Mouse (Mus musculus): ENCODE data around the gene Col5a3. TPM values are rescaled to one million over a fixed set of nuclear protein-coding genes. Genes with fewer than 3 reads are reported as not detected.

Col5a3 gene
- total RNA-seq, 1 experiment: 2.3 TPM

- H3K4me3 ChIP-seq (ENCODE audit: insufficient read depth in 1 of 2, low read depth in 1 of 2, low read length in 2 of 2, poor library complexity in 1 of 2, severe bottlenecking in 1 of 2): no peak overlapping the region
- DNase-seq (ENCODE audit: low read depth, low spot score): no peak
- TF ChIP-seq CHD2 (IDR thresholded peaks at IDR 0.05; ENCODE audit: low read depth, low read length) (no peak), ZNF384 (IDR thresholded peaks at IDR 0.05; ENCODE audit: low read depth, low read length) (no peak), HCFC1 (IDR thresholded peaks at IDR 0.05; ENCODE audit: borderline replicate concordance, insufficient read depth, low read length) (no peak), ZC3H11A (IDR thresholded peaks at IDR 0.05; ENCODE audit: borderline replicate concordance, low read depth, low read length) (no peak), MAFK (IDR thresholded peaks at IDR 0.05; ENCODE audit: insufficient read depth, low read depth, low read length) (no peak)
- H3K4me1 ChIP-seq (ENCODE audit: control insufficient read depth in 2 of 2, insufficient read depth in 2 of 2, low read length in 2 of 2, poor library complexity in 1 of 2): peaks cover 0 to 4% of the 10 kb centered on the region in 2 experiments; a peak in 2 of 4 replicates
- H3K36me3 ChIP-seq (ENCODE audit: control insufficient read depth, insufficient read depth, low read length, poor library complexity, severe bottlenecking): no peaks in the 10 kb centered on the region
- in situ Hi-C loops (cut with MboI; ENCODE audit: low sequenced_read_pairs in 2 of 2, unreplicated experiment in 2 of 2): no loop called here
- H3K9me3 ChIP-seq (ENCODE audit: control insufficient read depth, insufficient read depth, low read depth, low read length): no peaks in the 10 kb centered on the region
- H3K9ac ChIP-seq (ENCODE audit: insufficient read depth, low read depth, low read length, poor library complexity, severe bottlenecking): no peak overlapping the region
- H3K27ac ChIP-seq (ENCODE audit: insufficient read depth, low read depth, low read length, poor library complexity, severe bottlenecking): no peak overlapping the region
Observed at GRCm38 (mm10) chr9:20789651-20790050, 25.2 kb downstream of the Col5a3 start.

- peak; percentile 20 for DNase-seq (ENCODE audit: low read depth, low spot score)
- Histone ChIP-seq H3K9ac (ENCODE audit: insufficient read depth, low read depth, low read length, poor library complexity, severe bottlenecking) (no peak overlapping the region), H3K4me3 (ENCODE audit: insufficient read depth in 1 of 2, low read depth in 1 of 2, low read length in 2 of 2, poor library complexity in 1 of 2, severe bottlenecking in 1 of 2) (no peak overlapping the region), H3K4me1 (ENCODE audit: control insufficient read depth in 2 of 2, insufficient read depth in 2 of 2, low read length in 2 of 2, poor library complexity in 1 of 2) (no peaks in the 10 kb centered on the region; a peak in 1 of 4 replicates), H3K9me3 (ENCODE audit: control insufficient read depth, insufficient read depth, low read depth, low read length) (no peaks in the 10 kb centered on the region), H3K27ac (ENCODE audit: insufficient read depth, low read depth, low read length, poor library complexity, severe bottlenecking) (no peak overlapping the region), H3K36me3 (ENCODE audit: control insufficient read depth, insufficient read depth, low read length, poor library complexity, severe bottlenecking) (no peaks in the 10 kb centered on the region)
- in situ Hi-C loops (cut with MboI; ENCODE audit: low sequenced_read_pairs in 2 of 2, unreplicated experiment in 2 of 2): no loop called here
- no peak for TF ChIP-seq CHD2 (IDR thresholded peaks at IDR 0.05; ENCODE audit: low read depth, low read length)
- no peak for TF ChIP-seq HCFC1 (IDR thresholded peaks at IDR 0.05; ENCODE audit: borderline replicate concordance, insufficient read depth, low read length)
- TF ChIP-seq ZNF384 (IDR thresholded peaks at IDR 0.05; ENCODE audit: low read depth, low read length): no peak
- no peak for TF ChIP-seq ZC3H11A (IDR thresholded peaks at IDR 0.05; ENCODE audit: borderline replicate concordance, low read depth, low read length)
- TF ChIP-seq MAFK (IDR thresholded peaks at IDR 0.05; ENCODE audit: insufficient read depth, low read depth, low read length): no peak
Observed at GRCm38 (mm10) chr9:20787992-20788391, 26.9 kb downstream of the Col5a3 start.

- no peak overlapping the region for H3K9ac ChIP-seq (ENCODE audit: insufficient read depth, low read depth, low read length, poor library complexity, severe bottlenecking)
- H3K4me3 ChIP-seq (ENCODE audit: insufficient read depth in 1 of 2, low read depth in 1 of 2, low read length in 2 of 2, poor library complexity in 1 of 2, severe bottlenecking in 1 of 2): no peak overlapping the region
- no peaks in the 10 kb centered on the region for H3K9me3 ChIP-seq (ENCODE audit: control insufficient read depth, insufficient read depth, low read depth, low read length)
- DNase-seq (ENCODE audit: low read depth, low spot score): no peak
- H3K36me3 ChIP-seq (ENCODE audit: control insufficient read depth, insufficient read depth, low read length, poor library complexity, severe bottlenecking): no peaks in the 10 kb centered on the region
- no peaks in the 10 kb centered on the region for H3K4me1 ChIP-seq (ENCODE audit: control insufficient read depth in 2 of 2, insufficient read depth in 2 of 2, low read length in 2 of 2, poor library complexity in 1 of 2)
- in situ Hi-C loops (cut with MboI; ENCODE audit: low sequenced_read_pairs in 2 of 2, unreplicated experiment in 2 of 2): no loop called here
- TF ChIP-seq CHD2 (IDR thresholded peaks at IDR 0.05; ENCODE audit: low read depth, low read length): no peak
- no peak overlapping the region for H3K27ac ChIP-seq (ENCODE audit: insufficient read depth, low read depth, low read length, poor library complexity, severe bottlenecking)
Observed at GRCm38 (mm10) chr9:20785055-20785454, 29.8 kb downstream of the Col5a3 start.

GRCm38 (mm10) chr9:20781286-20781685 is 33.6 kb downstream of the Col5a3 start:
- Histone ChIP-seq H3K4me3 (ENCODE audit: insufficient read depth in 1 of 2, low read depth in 1 of 2, low read length in 2 of 2, poor library complexity in 1 of 2, severe bottlenecking in 1 of 2) (no peak overlapping the region), H3K36me3 (ENCODE audit: control insufficient read depth, insufficient read depth, low read length, poor library complexity, severe bottlenecking) (no peaks in the 10 kb centered on the region), H3K9me3 (ENCODE audit: control insufficient read depth, insufficient read depth, low read depth, low read length) (no peaks in the 10 kb centered on the region), H3K27ac (ENCODE audit: insufficient read depth, low read depth, low read length, poor library complexity, severe bottlenecking) (no peak overlapping the region), H3K4me1 (ENCODE audit: control insufficient read depth in 2 of 2, insufficient read depth in 2 of 2, low read length in 2 of 2, poor library complexity in 1 of 2) (no peaks in the 10 kb centered on the region), H3K9ac (ENCODE audit: insufficient read depth, low read depth, low read length, poor library complexity, severe bottlenecking) (no peak overlapping the region)
- no peak for DNase-seq (ENCODE audit: low read depth, low spot score)
- in situ Hi-C loops (cut with MboI; ENCODE audit: low sequenced_read_pairs in 2 of 2, unreplicated experiment in 2 of 2): no loop called here
- TF ChIP-seq MAFK (IDR thresholded peaks at IDR 0.05; ENCODE audit: insufficient read depth, low read depth, low read length): no peak
- TF ChIP-seq ZC3H11A (IDR thresholded peaks at IDR 0.05; ENCODE audit: borderline replicate concordance, low read depth, low read length): no peak
- TF ChIP-seq CHD2 (IDR thresholded peaks at IDR 0.05; ENCODE audit: low read depth, low read length): no peak
- no peak for TF ChIP-seq ZNF384 (IDR thresholded peaks at IDR 0.05; ENCODE audit: low read depth, low read length)
- TF ChIP-seq HCFC1 (IDR thresholded peaks at IDR 0.05; ENCODE audit: borderline replicate concordance, insufficient read depth, low read length): no peak

GRCm38 (mm10) chr9:20765274-20765673 is 49.6 kb downstream of the Col5a3 start:
- Histone ChIP-seq H3K9me3 (ENCODE audit: control insufficient read depth, insufficient read depth, low read depth, low read length) (no peaks in the 10 kb centered on the region), H3K9ac (ENCODE audit: insufficient read depth, low read depth, low read length, poor library complexity, severe bottlenecking) (no peak overlapping the region), H3K27ac (ENCODE audit: insufficient read depth, low read depth, low read length, poor library complexity, severe bottlenecking) (no peak overlapping the region), H3K4me1 (ENCODE audit: control insufficient read depth in 2 of 2, insufficient read depth in 2 of 2, low read length in 2 of 2, poor library complexity in 1 of 2) (peaks cover 0 to 5% of the 10 kb centered on the region in 2 experiments; a peak in 1 of 4 replicates), H3K4me3 (ENCODE audit: insufficient read depth in 1 of 2, low read depth in 1 of 2, low read length in 2 of 2, poor library complexity in 1 of 2, severe bottlenecking in 1 of 2) (no peak overlapping the region), H3K36me3 (ENCODE audit: control insufficient read depth, insufficient read depth, low read length, poor library complexity, severe bottlenecking) (no peaks in the 10 kb centered on the region)
- in situ Hi-C loops (cut with MboI; ENCODE audit: low sequenced_read_pairs in 2 of 2, unreplicated experiment in 2 of 2): no loop called here
- TF ChIP-seq HCFC1 (IDR thresholded peaks at IDR 0.05; ENCODE audit: borderline replicate concordance, insufficient read depth, low read length) (no peak), ZC3H11A (IDR thresholded peaks at IDR 0.05; ENCODE audit: borderline replicate concordance, low read depth, low read length) (no peak), ZNF384 (IDR thresholded peaks at IDR 0.05; ENCODE audit: low read depth, low read length) (no peak), MAFK (IDR thresholded peaks at IDR 0.05; ENCODE audit: insufficient read depth, low read depth, low read length) (no peak)
- no peak for DNase-seq (ENCODE audit: low read depth, low spot score)

Measured in ES-E14 (cell line).